Mouse (Mus musculus): Measurements from ENCODE around the gene Qdpr. TPM values are rescaled to one million over a fixed set of nuclear protein-coding genes. Genes with fewer than 3 reads are reported as not detected.
A peak's percentile ranks its signal among the peaks of the same experiment; 100 is the strongest.

Gene Qdpr
- total and polyA plus RNA-seq, 3 experiments = 34.8 to 82.6 (median 79.0) TPM

DNA sequence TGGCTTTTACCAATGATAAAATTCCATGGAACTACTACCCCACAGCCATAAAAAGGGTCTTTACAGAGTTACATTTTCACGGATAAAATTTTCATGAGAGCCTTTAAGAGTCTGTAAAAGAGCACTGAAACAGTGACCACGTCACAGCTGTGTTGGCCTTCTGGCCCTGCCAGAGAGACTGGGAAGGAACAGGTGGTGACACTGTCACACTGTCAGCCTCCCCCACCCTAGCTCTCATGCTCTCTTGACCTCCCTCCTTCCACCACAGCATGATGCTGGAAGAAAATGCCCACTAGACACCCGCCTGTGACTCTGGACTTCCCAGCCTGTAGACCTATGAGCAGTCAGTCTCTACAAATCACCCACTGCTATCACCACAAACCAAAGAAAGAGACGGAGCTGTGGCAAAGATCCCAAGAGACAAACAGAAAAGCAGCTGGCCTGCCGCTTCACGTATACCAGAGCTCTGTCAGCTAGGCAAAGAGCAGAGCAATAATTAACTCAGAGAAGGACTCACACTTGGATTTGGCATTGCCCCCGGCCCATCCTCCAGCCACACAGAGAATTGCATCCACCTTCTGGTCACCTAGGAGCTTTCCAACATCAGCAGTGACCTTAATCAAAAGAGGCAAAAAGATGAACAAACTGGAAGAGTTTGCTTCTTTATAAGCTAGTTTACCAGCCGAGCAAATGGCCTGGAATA is 5.8 kb downstream of the Qdpr start:
- Histone ChIP-seq H3K4me1 (ENCODE audit: control insufficient read depth in 1 of 2, insufficient read depth in 2 of 2) (peaks cover 3 to 54% of the 10 kb centered on the region in 2 experiments), H3K4me3 (replicated peaks in 1 of 3; ENCODE audit: low read depth in 2 of 3, low read length in 2 of 3, poor library complexity in 1 of 3) (peak overlapping the region in 1 of 3 experiments; percentile 18), H3K79me2 (replicated peaks; ENCODE audit: control insufficient read depth, extremely low read depth, insufficient read depth, poor library complexity, severe bottlenecking) (no peaks in the 10 kb centered on the region), H3K9ac (ENCODE audit: insufficient read depth, low read depth) (no peak overlapping the region), H3K27ac (ENCODE audit: insufficient read depth, low read depth) (no peak overlapping the region), H3K36me3 (replicated peaks in 1 of 2; ENCODE audit: control insufficient read depth in 1 of 2, insufficient read depth in 1 of 2, low read length in 1 of 2) (peaks cover 6 to 47% of the 10 kb centered on the region in 2 experiments), H3K9me3 (replicated peaks; ENCODE audit: low read length) (no peaks in the 10 kb centered on the region), H3K27me3 (replicated peaks) (no peaks in the 10 kb centered on the region), H3K4me2 (ENCODE audit: insufficient read depth, low read depth, poor library complexity, severe bottlenecking) (no peak overlapping the region)
- dilution Hi-C loops (cut with MboI; ENCODE audit: extremely low pct_ligation_motif_present, extremely low pct_unique_long_range_greater_than_20kb, low sequenced_read_pairs) (no loop called here), in situ Hi-C loops (cut with MboI; ENCODE audit: low pct_ligation_motif_present, low pct_unique_long_range_greater_than_20kb, low sequenced_read_pairs) (loop anchor here (25.0 kb wide), 1 partner anchor 1157 kb away; no protein-coding TSS in a partner anchor)
- peak; percentile 17 for DNase-seq (ENCODE audit: extremely low read depth)
- TF ChIP-seq GABPA (IDR thresholded peaks at IDR 0.05; ENCODE audit: insufficient replicate concordance, low read depth, low read length) (no peak), NELFE (IDR thresholded peaks at IDR 0.05; ENCODE audit: low read depth, low read length) (no peak), CTCF (conservative IDR thresholded peaks at IDR 0.05 in 1 of 2, IDR thresholded peaks at IDR 0.05 in 1 of 2; ENCODE audit: low read depth in 2 of 2, low read length in 2 of 2) (no peak), ELF1 (IDR thresholded peaks at IDR 0.05; ENCODE audit: low read depth, low read length) (no peak), ZMIZ1 (IDR thresholded peaks at IDR 0.05; ENCODE audit: low read depth, low read length) (no peak), MYC (IDR thresholded peaks at IDR 0.05; ENCODE audit: low read depth, low read length) (no peak), ZC3H11A (IDR thresholded peaks at IDR 0.05; ENCODE audit: low read depth, low read length) (no peak), USF1 (IDR thresholded peaks at IDR 0.05; ENCODE audit: low read depth, low read length) (no peak), MAZ (IDR thresholded peaks at IDR 0.05; ENCODE audit: low read depth, low read length) (no peak), TBP (conservative IDR thresholded peaks at IDR 0.05; ENCODE audit: low read depth, low read length) (no peak), BHLHE40 (IDR thresholded peaks at IDR 0.05; ENCODE audit: low read depth, low read length) (no peak), MXI1 (IDR thresholded peaks at IDR 0.05; ENCODE audit: low read depth, low read length) (no peak), JUND (conservative IDR thresholded peaks at IDR 0.05; ENCODE audit: low read depth, low read length) (no peak), POLR2A (IDR thresholded peaks at IDR 0.05; ENCODE audit: low read depth, low read length) (no peak), TCF12 (IDR thresholded peaks at IDR 0.05; ENCODE audit: low read depth, low read length) (no peak), MAFK (IDR thresholded peaks at IDR 0.05; ENCODE audit: insufficient replicate concordance, low read length) (no peak)

GRCm38 (mm10) chr5:45441745-45442144 is 8.3 kb downstream of the Qdpr start:
- Histone ChIP-seq H3K36me3 (replicated peaks in 1 of 2; ENCODE audit: control insufficient read depth in 1 of 2, insufficient read depth in 1 of 2, low read length in 1 of 2) (peaks cover 18 to 72% of the 10 kb centered on the region in 2 experiments), H3K9me3 (replicated peaks; ENCODE audit: low read length) (no peaks in the 10 kb centered on the region), H3K4me2 (ENCODE audit: insufficient read depth, low read depth, poor library complexity, severe bottlenecking) (no peak overlapping the region), H3K4me1 (ENCODE audit: control insufficient read depth in 1 of 2, insufficient read depth in 2 of 2) (peaks cover 0 to 32% of the 10 kb centered on the region in 2 experiments; a peak in 3 of 4 replicates), H3K27ac (ENCODE audit: insufficient read depth, low read depth) (no peak overlapping the region), H3K9ac (ENCODE audit: insufficient read depth, low read depth) (no peak overlapping the region), H3K4me3 (replicated peaks in 1 of 3; ENCODE audit: low read depth in 2 of 3, low read length in 2 of 3, poor library complexity in 1 of 3) (no peak overlapping the region), H3K27me3 (replicated peaks) (no peaks in the 10 kb centered on the region), H3K79me2 (replicated peaks; ENCODE audit: control insufficient read depth, extremely low read depth, insufficient read depth, poor library complexity, severe bottlenecking) (no peaks in the 10 kb centered on the region)
- no peak for TF ChIP-seq ZKSCAN1 (IDR thresholded peaks at IDR 0.05; ENCODE audit: borderline replicate concordance, low read depth, low read length)
- dilution Hi-C loops (cut with MboI; ENCODE audit: extremely low pct_ligation_motif_present, extremely low pct_unique_long_range_greater_than_20kb, low sequenced_read_pairs) (no loop called here), in situ Hi-C loops (cut with MboI; ENCODE audit: low pct_ligation_motif_present, low pct_unique_long_range_greater_than_20kb, low sequenced_read_pairs) (loop anchor here (25.0 kb wide), 1 partner anchor 1154 kb away; no protein-coding TSS in a partner anchor)
- no peak for DNase-seq (ENCODE audit: extremely low read depth)
